Mouse (Mus musculus): ENCODE data around the gene Gnat1. TPM values are rescaled to one million over a fixed set of nuclear protein-coding genes. Genes with fewer than 3 reads are reported as not detected.
A peak's percentile ranks its signal among the peaks of the same experiment; 100 is the strongest.

Gene Gnat1
- polyA plus RNA-seq, 1 experiment from 2014 or later, result 2.0 TPM

DNA sequence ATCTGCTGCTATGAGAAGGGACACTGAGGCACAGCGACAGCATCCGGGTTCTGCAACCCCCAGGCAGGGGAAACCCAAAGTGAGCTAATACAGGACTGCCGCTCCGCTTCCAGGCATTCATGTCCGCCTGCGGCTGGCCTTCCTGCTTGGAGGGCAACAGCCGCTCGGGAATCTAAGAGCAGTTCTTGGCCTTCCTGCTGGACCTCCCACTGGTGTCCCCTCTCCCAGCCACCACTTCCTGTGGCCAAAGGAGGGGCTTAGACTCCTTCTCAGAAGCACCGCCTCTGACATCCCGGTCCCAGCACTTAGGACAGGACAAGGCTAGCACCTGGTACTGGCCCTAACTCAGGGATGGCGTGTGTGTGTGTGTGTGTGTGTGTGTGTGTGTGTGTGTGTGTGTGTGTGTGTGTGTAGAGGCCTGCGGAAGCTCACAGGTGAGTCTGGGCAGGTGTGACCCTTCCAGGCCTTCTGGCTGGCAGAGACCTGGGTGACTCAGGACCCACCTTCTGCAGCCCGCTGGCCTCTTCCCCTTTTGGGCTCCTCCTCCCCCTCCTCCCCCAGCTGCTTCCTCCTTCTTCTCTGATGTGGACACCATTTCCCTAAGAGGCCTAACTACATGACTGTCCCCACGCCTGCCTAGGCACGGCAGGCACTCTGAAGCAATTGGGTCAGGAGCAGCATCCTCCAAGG is 50.6 kb downstream of the Gnat1 start:
- no peak for ATAC-seq (ENCODE audit: low FRiP score, low read depth)

DNA sequence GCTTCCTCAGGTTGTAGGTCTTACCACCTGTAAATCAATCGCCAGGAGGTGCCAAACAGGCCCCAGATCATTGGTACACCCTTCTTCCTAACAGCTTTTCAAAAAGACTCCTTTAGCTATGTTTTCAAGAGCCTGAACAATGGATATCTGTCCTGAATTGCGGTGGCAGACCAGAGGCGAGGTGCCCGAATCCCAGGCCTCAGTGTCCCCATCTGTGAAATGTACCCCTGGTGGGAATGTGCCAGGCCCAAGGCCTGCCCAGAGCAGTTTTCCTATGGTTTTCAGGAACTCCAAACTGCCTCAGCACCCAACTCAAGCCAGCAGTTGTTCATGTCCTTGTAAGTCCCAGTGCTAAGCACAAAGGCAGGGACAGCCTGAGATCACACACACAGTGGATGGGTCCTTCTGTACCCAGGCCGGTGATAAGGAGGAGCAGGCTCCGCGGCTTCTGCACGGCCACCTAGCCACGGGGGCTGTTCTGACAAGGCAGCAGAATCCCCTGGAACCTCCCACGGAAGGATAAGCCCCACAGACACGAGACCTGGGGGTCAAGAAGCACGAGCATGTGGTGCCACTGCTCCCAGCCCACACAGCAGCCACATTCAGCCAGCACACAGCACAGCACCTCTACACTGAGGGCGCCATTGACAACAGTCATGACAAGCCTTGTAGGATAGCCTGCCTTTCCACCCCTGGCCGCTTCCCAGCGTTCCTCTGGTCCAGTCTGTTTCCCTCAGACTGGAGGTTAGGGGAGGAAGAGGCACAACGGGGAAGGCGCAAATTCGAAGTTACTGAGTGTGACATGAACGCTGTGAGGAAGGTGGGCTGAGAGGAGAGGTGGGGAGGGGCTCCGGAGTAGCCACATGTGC is 51.9 kb downstream of the Gnat1 start:
- Histone ChIP-seq H3K27me3 (no peaks in the 10 kb centered on the region), H3K9ac (peak overlapping the region; percentile 32; the same call in 1 of the 2 replicates), H3K27ac (replicated peaks) (peak overlapping the region; percentile 89), H3K4me1 (replicated peaks) (peaks cover 83% of the 10 kb centered on the region), H3K4me3 (no peak overlapping the region), H3K4me2 (peak overlapping the region; percentile 38), H3K36me3 (no peaks in the 10 kb centered on the region), H3K9me3 (no peaks in the 10 kb centered on the region)
- 15% methylated on average over 20 of the region's 20 CpGs for WGBS
- no peak for ATAC-seq (ENCODE audit: low FRiP score, low read depth)

More for the DNA sequence above, 50.6 kb downstream of the Gnat1 start:
- Histone ChIP-seq H3K27me3 (no peaks in the 10 kb centered on the region), H3K36me3 (no peaks in the 10 kb centered on the region), H3K9ac (peak overlapping the region; percentile 26; the same call in 1 of the 2 replicates), H3K9me3 (no peaks in the 10 kb centered on the region), H3K4me1 (replicated peaks) (peaks cover 94% of the 10 kb centered on the region), H3K27ac (replicated peaks) (peak overlapping the region; percentile 89), H3K4me2 (peak overlapping the region; percentile 70), H3K4me3 (no peak overlapping the region)
- 42% methylated on average over 15 of the region's 15 CpGs for WGBS

- WGBS, result 0% methylated on average over 2 of the region's 2 CpGs
- 0 out of 2 replicates have a peak overlapping the region, but pooled peaks have one; percentile 5 for H3K4me3 ChIP-seq
- peak; percentile 55 for ATAC-seq (ENCODE audit: low FRiP score, low read depth)
- peak overlapping the region; percentile 89 for H3K27ac ChIP-seq (replicated peaks)
- peaks cover 76% of the 10 kb centered on the region for H3K4me1 ChIP-seq (replicated peaks)
- peak overlapping the region; percentile 38 for H3K4me2 ChIP-seq
- H3K9me3 ChIP-seq, result no peaks in the 10 kb centered on the region
- peak overlapping the region; percentile 32 for H3K9ac ChIP-seq
- H3K27me3 ChIP-seq, result no peaks in the 10 kb centered on the region
- H3K36me3 ChIP-seq, result no peaks in the 10 kb centered on the region
These were observed 52.7 kb downstream of the Gnat1 start for GRCm38 (mm10) chr9:107626844-107627277.

DNA sequence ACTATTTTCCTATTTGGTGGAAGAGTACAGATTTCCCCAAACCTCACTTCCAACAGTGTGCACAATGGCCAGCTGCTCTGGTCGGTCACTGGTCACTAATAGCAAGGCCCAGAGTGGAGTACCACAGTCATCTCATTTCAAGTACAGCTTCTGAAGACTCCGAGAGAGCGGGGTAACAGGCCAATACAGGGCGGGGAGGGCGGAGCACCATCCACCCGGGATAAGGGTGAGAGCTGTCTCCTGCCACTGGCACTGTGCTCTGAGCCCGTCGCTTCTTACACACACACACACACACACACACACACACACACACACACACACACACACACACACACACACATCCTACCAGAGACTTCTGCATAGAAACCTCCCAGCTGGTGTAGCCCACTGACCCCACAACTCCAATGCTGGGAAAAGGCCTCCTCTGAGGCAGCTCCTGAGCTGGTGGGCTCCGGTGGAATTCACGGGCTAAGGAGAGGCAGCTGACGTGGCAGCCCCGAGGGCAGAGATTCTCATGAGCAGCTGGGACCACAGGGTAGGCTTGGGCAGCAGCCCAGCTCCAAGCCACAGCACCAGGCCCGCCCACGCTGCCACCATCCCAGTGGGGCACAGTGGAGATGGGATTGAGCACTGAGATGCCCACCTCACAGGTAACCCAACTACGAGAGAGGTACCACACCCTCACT is 53.2 kb downstream of the Gnat1 start:
- 26% methylated on average over 15 of the region's 15 CpGs for WGBS
- no peaks in the 10 kb centered on the region for H3K9me3 ChIP-seq
- peak overlapping the region; percentile 32; the same call in 1 of the 2 replicates for H3K9ac ChIP-seq
- H3K4me3 ChIP-seq, result peak overlapping the region; percentile 5; the same call in 1 of the 2 replicates
- H3K27me3 ChIP-seq, result no peaks in the 10 kb centered on the region
- H3K4me2 ChIP-seq, result peak overlapping the region; percentile 38
- peaks cover 70% of the 10 kb centered on the region for H3K4me1 ChIP-seq (replicated peaks)
- ATAC-seq (ENCODE audit: low FRiP score, low read depth), result peak; percentile 12
- no peaks in the 10 kb centered on the region for H3K36me3 ChIP-seq
- H3K27ac ChIP-seq (replicated peaks), result peak overlapping the region; percentile 89

DNA sequence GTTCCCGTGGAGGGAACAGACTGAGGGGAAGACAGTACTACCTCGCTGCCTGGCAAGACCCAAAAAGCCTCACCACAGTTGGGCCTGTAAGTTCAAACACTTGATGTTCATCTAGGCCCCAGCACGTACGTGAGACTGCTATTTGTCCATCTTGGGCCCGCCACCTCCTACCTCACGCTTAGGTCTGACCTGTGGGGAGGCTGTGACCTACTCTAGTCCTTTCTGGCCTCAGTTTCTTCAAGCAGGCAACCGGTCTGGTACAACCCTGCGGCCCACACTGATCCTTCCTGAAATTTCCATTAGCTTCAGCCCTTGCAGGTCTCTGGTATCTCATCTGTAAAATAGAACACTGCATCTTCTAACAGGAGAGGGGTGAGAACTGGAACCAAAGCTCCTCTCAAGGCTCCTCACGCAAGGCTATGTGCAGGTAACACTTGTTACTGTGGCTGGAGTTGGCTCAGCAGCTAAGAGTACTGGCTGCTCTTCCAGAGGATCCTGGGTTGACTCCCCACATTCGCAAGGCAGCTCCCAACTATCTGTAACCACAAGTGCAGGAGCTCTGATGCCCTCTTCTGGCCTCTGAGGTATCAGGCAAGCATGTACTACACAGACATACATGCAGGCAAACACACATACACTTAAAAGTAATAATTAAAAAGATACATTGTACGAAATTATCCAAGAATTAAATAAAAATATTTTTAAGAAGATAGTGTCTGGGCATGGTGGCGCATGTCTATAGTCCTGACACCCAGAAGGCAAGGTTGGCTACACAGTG is 54.0 kb downstream of the Gnat1 start:
- peaks cover 62% of the 10 kb centered on the region for H3K4me1 ChIP-seq (replicated peaks)

DNA sequence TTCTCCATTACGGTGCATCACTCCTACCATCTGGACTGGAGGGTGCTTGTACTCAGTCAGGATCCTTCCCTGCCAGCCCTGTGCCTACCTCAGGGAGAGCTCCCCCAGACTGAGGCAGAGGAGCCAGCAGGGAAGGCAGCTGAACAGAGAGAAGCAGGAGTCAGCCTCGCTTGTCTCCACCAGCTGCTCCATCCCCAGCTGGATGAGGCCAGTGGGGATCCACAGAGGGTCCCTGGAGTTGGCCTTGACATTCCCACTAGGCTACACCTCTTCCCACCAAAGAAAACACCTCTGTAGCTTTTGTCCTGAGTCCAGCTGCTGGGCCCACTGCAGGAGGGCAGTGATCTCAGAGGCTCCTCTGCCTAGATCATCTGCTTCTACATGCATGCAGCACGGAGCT is 54.6 kb downstream of the Gnat1 start:
- H3K9ac ChIP-seq, result no peak overlapping the region
- no peak for ATAC-seq (ENCODE audit: low FRiP score, low read depth)
- 71% methylated on average over 3 of the region's 3 CpGs for WGBS

More for the DNA sequence above, 54.0 kb downstream of the Gnat1 start:
- Histone ChIP-seq H3K4me2 (0 out of 2 replicates have a peak overlapping the region, but pooled peaks have one; percentile 38), H3K9ac (no peak overlapping the region), H3K4me3 (no peak overlapping the region), H3K9me3 (no peaks in the 10 kb centered on the region), H3K36me3 (no peaks in the 10 kb centered on the region), H3K27me3 (no peaks in the 10 kb centered on the region), H3K27ac (replicated peaks) (peak overlapping the region; percentile 89)
- WGBS, result 82% methylated on average over 12 of the region's 12 CpGs
- no peak for ATAC-seq (ENCODE audit: low FRiP score, low read depth)

DNA sequence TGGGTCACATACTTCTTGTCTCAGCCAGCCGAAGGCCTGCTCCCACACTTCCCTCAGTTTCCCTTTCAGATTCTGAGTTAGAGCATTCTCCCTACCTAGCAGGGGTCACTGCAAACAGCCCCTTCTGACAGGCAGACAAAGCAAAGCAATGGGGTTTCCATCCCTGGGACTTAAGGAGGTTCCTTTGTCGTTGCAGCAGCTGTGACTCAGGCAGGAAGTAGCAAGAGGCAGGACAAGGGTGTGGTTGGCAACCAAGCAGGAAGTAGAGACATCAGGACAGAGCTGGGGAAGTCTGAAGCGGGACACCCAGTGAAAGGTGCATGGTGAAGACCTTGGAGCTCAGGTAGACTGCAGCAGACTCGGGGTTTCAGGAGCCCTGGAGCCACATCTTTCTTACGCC is 55.0 kb downstream of the Gnat1 start:
- peaks cover 61% of the 10 kb centered on the region for H3K4me1 ChIP-seq (replicated peaks)
- peak overlapping the region; percentile 89 for H3K27ac ChIP-seq (replicated peaks)
- no peak overlapping the region for H3K4me2 ChIP-seq
- no peak for ATAC-seq (ENCODE audit: low FRiP score, low read depth)
- WGBS, result 52% methylated on average over 5 of the region's 5 CpGs
- peaks cover 7% of the 10 kb centered on the region for H3K36me3 ChIP-seq
- no peaks in the 10 kb centered on the region for H3K9me3 ChIP-seq
- no peaks in the 10 kb centered on the region for H3K27me3 ChIP-seq
- no peak overlapping the region for H3K4me3 ChIP-seq
- H3K9ac ChIP-seq, result no peak overlapping the region

More for the DNA sequence above, 54.6 kb downstream of the Gnat1 start:
- H3K27me3 ChIP-seq, result no peaks in the 10 kb centered on the region
- no peaks in the 10 kb centered on the region for H3K9me3 ChIP-seq
- peak overlapping the region; percentile 89 for H3K27ac ChIP-seq (replicated peaks)
- H3K4me3 ChIP-seq, result no peak overlapping the region
- H3K4me1 ChIP-seq (replicated peaks), result peaks cover 61% of the 10 kb centered on the region
- H3K36me3 ChIP-seq, result peaks cover 3% of the 10 kb centered on the region
- H3K4me2 ChIP-seq, result no peak overlapping the region

Other genes with a start within 250 kb of the Gnat1 start
- 48.1 and 48.5 TPM in 2 replicates for gene Tmem115, start 145.8 kb downstream of the Gnat1 start, polyA plus RNA-seq (2015; fragmentation: Nextera tagmentation; extraction: Ambion mirVana)
- 45.3 and 47.3 TPM in 2 replicates for gene Cyb561d2, start 137.5 kb downstream of the Gnat1 start, polyA plus RNA-seq (2015; fragmentation: Nextera tagmentation; extraction: Ambion mirVana)
- gene Nprl2, start 137.5 kb downstream of the Gnat1 start, polyA plus RNA-seq (2015; fragmentation: Nextera tagmentation; extraction: Ambion mirVana), result 69.2 and 70.2 TPM in 2 replicates
- 3.4 and 4.3 TPM in 2 replicates for gene Zmynd10, start 132.4 kb downstream of the Gnat1 start, polyA plus RNA-seq (2015; fragmentation: Nextera tagmentation; extraction: Ambion mirVana)
- gene Rassf1, start 128.2 kb downstream of the Gnat1 start, polyA plus RNA-seq (2015; fragmentation: Nextera tagmentation; extraction: Ambion mirVana), result 43.6 and 43.9 TPM in 2 replicates
- gene Tusc2, start 116.5 kb downstream of the Gnat1 start, polyA plus RNA-seq (2015; fragmentation: Nextera tagmentation; extraction: Ambion mirVana), result 119 and 129 TPM in 2 replicates
- gene Hyal2, start 111.8 kb downstream of the Gnat1 start, polyA plus RNA-seq (2015; fragmentation: Nextera tagmentation; extraction: Ambion mirVana), result 65.8 and 67.4 TPM in 2 replicates
- 7.5 and 8.4 TPM in 2 replicates for gene Hyal1, start 102.8 kb downstream of the Gnat1 start, polyA plus RNA-seq (2015; fragmentation: Nextera tagmentation; extraction: Ambion mirVana)
- gene Naa80, start 100.8 kb downstream of the Gnat1 start, polyA plus RNA-seq (2015; fragmentation: Nextera tagmentation; extraction: Ambion mirVana), result 17.6 and 19.5 TPM in 2 replicates
- 1.8 and 2.2 TPM in 2 replicates for gene Hyal3, start 98.9 kb downstream of the Gnat1 start, polyA plus RNA-seq (2015; fragmentation: Nextera tagmentation; extraction: Ambion mirVana)
- gene Ifrd2, start 92.1 kb downstream of the Gnat1 start, polyA plus RNA-seq (2015; fragmentation: Nextera tagmentation; extraction: Ambion mirVana), result 16.3 and 17.3 TPM in 2 replicates
- 4.6 and 5.1 TPM in 2 replicates for gene Sema3b, start 70.5 kb downstream of the Gnat1 start, polyA plus RNA-seq (2015; fragmentation: Nextera tagmentation; extraction: Ambion mirVana)
- 332 and 343 TPM in 2 replicates for gene Gnai2, start 44.3 kb downstream of the Gnat1 start, polyA plus RNA-seq (2015; fragmentation: Nextera tagmentation; extraction: Ambion mirVana)
- gene Slc38a3, start 10.2 kb downstream of the Gnat1 start, polyA plus RNA-seq (2015; fragmentation: Nextera tagmentation; extraction: Ambion mirVana), result 41.4 and 43.3 TPM in 2 replicates
- 14.0 and 18.5 TPM in 2 replicates for gene Sema3f, start 30.8 kb upstream of the Gnat1 start, polyA plus RNA-seq (2015; fragmentation: Nextera tagmentation; extraction: Ambion mirVana)
- gene Rbm5, start 91.3 kb upstream of the Gnat1 start, polyA plus RNA-seq (2015; fragmentation: Nextera tagmentation; extraction: Ambion mirVana), result 230 and 247 TPM in 2 replicates
- 94.5 and 97.0 TPM in 2 replicates for gene Rbm6, start 193.5 kb upstream of the Gnat1 start, polyA plus RNA-seq (2015; fragmentation: Nextera tagmentation; extraction: Ambion mirVana)
- 22.9 and 24.3 TPM in 2 replicates for gene Mon1a, start 208.4 kb upstream of the Gnat1 start, polyA plus RNA-seq (2015; fragmentation: Nextera tagmentation; extraction: Ambion mirVana)
- gene Mst1r, start 227.2 kb upstream of the Gnat1 start, polyA plus RNA-seq (2015; fragmentation: Nextera tagmentation; extraction: Ambion mirVana), result 1.4 and 1.9 TPM in 2 replicates
- not detected in 2 replicates for gene Actl11, start 248.8 kb upstream of the Gnat1 start, polyA plus RNA-seq (2015; fragmentation: Nextera tagmentation; extraction: Ambion mirVana)

All from hindbrain, embryonic 15.5 days (tissue).